10 mouse cellular contexts compared by ENCODE assay signal in genomic region chr6:140443374-140443773, GRCm38 (mm10). TPM values are rescaled to one million over a fixed set of nuclear protein-coding genes. Genes with fewer than 3 reads are reported as not detected.
A peak's percentile ranks its signal among the peaks of the same experiment; 100 is the strongest.
DNase-seq lines count a peak whose midpoint lies in the region; ATAC-seq and TF ChIP-seq lines count a peak whose summit lies in the region.
"Had no signal": no experiment of that assay in that cellular context is flagged by ENCODE, and none has a peak within 500 bp of the region (broad histone marks: within the 10 kb centered on the region; RNA-seq: fewer than 3 reads in every experiment).

No protein-coding gene starts in this region.

- peak; percentile 29 to 83 for DNase-seq in adrenal gland, adult (ENCODE audit: inconsistent age in 2 of 2, low spot score in 1 of 2)
- DNase-seq in adrenal gland, adult 8-10 months, result no peak
- peak; percentile 51 for DNase-seq in thymus, adult 2 months
- no peak for DNase-seq in thymus, adult 18-20 months
- peak; percentile 80 for DNase-seq in limb, embryonic 14.5 days (ENCODE audit: low spot score)
- DNase-seq in neural tube, embryonic 10.5 days (ENCODE audit: extremely low spot score, low spot score), result peak; percentile 64

- WGBS in thymus, adult 2 months, result 94% methylated on average over 5 of the region's 5 CpGs
- 92% methylated on average over 5 of the region's 5 CpGs for WGBS in limb, embryonic 14.5 days

- no peak for TF ChIP-seq CTCF in thymus, adult 2 months (IDR thresholded peaks at IDR 0.05; ENCODE audit: borderline replicate concordance, control insufficient read depth, extremely low read depth, insufficient read depth, low read length, poor library complexity)

- TF ChIP-seq POLR2A in thymus, adult 2 months (IDR thresholded peaks at IDR 0.05; ENCODE audit: control insufficient read depth, extremely low read depth, insufficient read depth, low read length, poor library complexity), result no peak
- TF ChIP-seq POLR2A in limb, embryonic 14.5 days (IDR thresholded peaks at IDR 0.05; ENCODE audit: borderline replicate concordance, extremely low read depth, insufficient read depth, insufficient read length), result no peak

- H3K4me3 ChIP-seq in thymus, adult 2 months (ENCODE audit: control insufficient read depth, insufficient read depth, low read length), result no peak overlapping the region
- no peak overlapping the region for H3K4me3 ChIP-seq in limb, embryonic 14.5 days (replicated peaks; ENCODE audit: low read length)
- H3K4me3 ChIP-seq: heart, embryonic 15.5 days; neural tube, embryonic 13.5 days had no signal

- H3K9me3 ChIP-seq in limb, embryonic 14.5 days (ENCODE audit: control insufficient read depth, low read length), result no peaks in the 10 kb centered on the region
- H3K9me3 ChIP-seq: heart, embryonic 15.5 days; neural tube, embryonic 13.5 days had no signal

- H3K9ac ChIP-seq in limb, embryonic 14.5 days (ENCODE audit: low read depth, low read length, severe bottlenecking), result no peak overlapping the region
- H3K9ac ChIP-seq: heart, embryonic 15.5 days; neural tube, embryonic 13.5 days had no signal

- no peak overlapping the region for H3K4me2 ChIP-seq in limb, embryonic 14.5 days (replicated peaks; ENCODE audit: low read depth, low read length, severe bottlenecking)
- H3K4me2 ChIP-seq: heart, embryonic 15.5 days; neural tube, embryonic 13.5 days had no signal

- peak; percentile 89 for ATAC-seq in common myeloid progenitor, adult 5-6 weeks (replicated peaks; ENCODE audit: low read depth, poor library complexity, severe bottlenecking)
- ATAC-seq in hematopoietic stem cell, adult 5-6 weeks (replicated peaks in 1 of 2; ENCODE audit: insufficient read depth in 1 of 2, low FRiP score in 2 of 2, low TSS enrichment in 1 of 2, low read depth in 1 of 2, poor library complexity in 2 of 2, severe bottlenecking in 2 of 2), result peak; percentile 71 to 75
- no peak for ATAC-seq in limb, embryonic 14.5 days (ENCODE audit: low FRiP score, low read depth)

- no peaks in the 10 kb centered on the region for H3K36me3 ChIP-seq in thymus, adult 2 months (ENCODE audit: control insufficient read depth, insufficient read depth, low read length)
- H3K36me3 ChIP-seq in limb, embryonic 14.5 days (ENCODE audit: control insufficient read depth, insufficient read depth, low read length), result peaks cover 3% of the 10 kb centered on the region
- H3K36me3 ChIP-seq: heart, embryonic 15.5 days; neural tube, embryonic 13.5 days had no signal

- H3K27ac ChIP-seq in thymus, adult 2 months (ENCODE audit: control insufficient read depth, insufficient read depth, low read length), result no peak overlapping the region
- H3K27ac ChIP-seq in limb, embryonic 14.5 days (replicated peaks; ENCODE audit: low read depth, low read length), result no peak overlapping the region
- H3K27ac ChIP-seq: heart, embryonic 15.5 days had no signal

- 0 out of 2 replicates have a peak, but pooled peaks cover 3% of the 10 kb centered on the region for H3K4me1 ChIP-seq in thymus, adult 2 months (replicated peaks; ENCODE audit: control insufficient read depth, insufficient read depth, low read length)
- H3K4me1 ChIP-seq in limb, embryonic 14.5 days (ENCODE audit: control insufficient read depth, insufficient read depth, low read length), result peaks cover 8% of the 10 kb centered on the region

- H3K27me3 ChIP-seq in thymus, adult 2 months (ENCODE audit: control insufficient read depth, insufficient read depth, low read length), result no peaks in the 10 kb centered on the region
- H3K27me3 ChIP-seq in limb, embryonic 14.5 days (ENCODE audit: control insufficient read depth, insufficient read depth, low read length), result no peaks in the 10 kb centered on the region
- H3K27me3 ChIP-seq: heart, embryonic 15.5 days; neural tube, embryonic 13.5 days had no signal

RNA-seq across cellular contexts. Expression of gene Plekha5, which starts 19.5 kb away (rescaled TPM):
- total RNA-seq in adrenal gland, adult 8-10 months (2022), result 10 to 100 TPM; 31.4 to 39.2 (median 34.6) TPM
- 22.5 and 25.5 TPM in 2 replicates for polyA plus RNA-seq in thymus, adult 2 months (2012; rRNA removed)
- total RNA-seq in common myeloid progenitor, adult 5-6 weeks (2017), result 15.6 and 15.7 TPM in 2 replicates
- total RNA-seq in hematopoietic stem cell, adult 5-6 weeks (2017), result 26.4 and 44.2 TPM in 2 replicates
- polyA plus RNA-seq in limb, embryonic 14.5 days (2012; rRNA removed), result 74.0 and 87.2 TPM in 2 replicates
- 50.8 and 59.9 TPM in 2 replicates for polyA plus RNA-seq in limb, embryonic 14.5 days (2014; fragmentation: Nextera tagmentation; extraction: Ambion mirVana)

Comparison
In these comparisons a context has a peak if more than half of its experiments do, and no peak if none do; other contexts are left out.
1. DNase-seq: peak in adrenal gland, adult (2 of 2), thymus, adult 2 months (single experiment), limb, embryonic 14.5 days (single experiment) and neural tube, embryonic 10.5 days (single experiment); none in adrenal gland, adult 8-10 months (single experiment) and thymus, adult 18-20 months (0 of 2).